Mouse (Mus musculus): ENCODE results near the gene Cdk17.
"Not testable (repeated sequence)": the region's sequence is repeated elsewhere in the genome, so short reads cannot be mapped to it uniquely, and the experiment has no call there.

The Cdk17 gene

GRCm38 (mm10) chr10:93143285-93143985 is 17.2 kb upstream of the Cdk17 start:
- DNase-seq (ENCODE audit: low read depth): peak; percentile 82

- DNase-seq (ENCODE audit: low read depth): no peak
These were observed 16.7 kb upstream of the Cdk17 start for GRCm38 (mm10) chr10:93143986-93144314.

GRCm38 (mm10) chr10:93144579-93144978 is 16.1 kb upstream of the Cdk17 start:
- DNase-seq (ENCODE audit: low read depth): no peak

- no peak for DNase-seq (ENCODE audit: low read depth)
These were observed 15.6 kb upstream of the Cdk17 start for GRCm38 (mm10) chr10:93145088-93145487.

GRCm38 (mm10) chr10:93146601-93147000 is 14.1 kb upstream of the Cdk17 start:
- no peak for DNase-seq (ENCODE audit: low read depth)

GRCm38 (mm10) chr10:93147691-93148090 is 13.0 kb upstream of the Cdk17 start:
- DNase-seq (ENCODE audit: low read depth): no peak

- DNase-seq (ENCODE audit: low read depth): no peak
These were observed 11.1 kb upstream of the Cdk17 start for GRCm38 (mm10) chr10:93149597-93149996.

GRCm38 (mm10) chr10:93151775-93152174 is 8.9 kb upstream of the Cdk17 start:
- no peak for DNase-seq (ENCODE audit: low read depth)

- DNase-seq (ENCODE audit: low read depth): no peak
These were observed 8.0 kb upstream of the Cdk17 start for GRCm38 (mm10) chr10:93152698-93153097.

DNA sequence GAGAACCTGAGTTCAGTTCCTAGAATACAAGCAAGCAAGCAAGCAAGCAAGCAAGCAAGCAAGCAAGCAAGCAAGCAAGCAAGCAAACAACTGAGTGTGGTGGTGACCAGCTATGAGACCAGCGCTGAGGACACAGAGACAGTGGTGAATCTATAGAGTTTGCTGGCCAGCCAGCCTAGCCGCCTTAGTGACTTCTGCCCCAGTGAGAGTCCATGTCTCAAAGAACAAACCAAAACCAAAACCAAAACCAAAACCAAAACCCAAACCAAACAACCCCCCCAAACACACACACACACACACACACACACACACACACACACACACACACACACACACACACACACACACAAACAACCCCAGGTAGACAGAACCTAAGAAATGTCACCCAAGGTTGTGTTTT is 7.3 kb upstream of the Cdk17 start:
- not testable (repeated sequence) for DNase-seq (ENCODE audit: low read depth)

DNA sequence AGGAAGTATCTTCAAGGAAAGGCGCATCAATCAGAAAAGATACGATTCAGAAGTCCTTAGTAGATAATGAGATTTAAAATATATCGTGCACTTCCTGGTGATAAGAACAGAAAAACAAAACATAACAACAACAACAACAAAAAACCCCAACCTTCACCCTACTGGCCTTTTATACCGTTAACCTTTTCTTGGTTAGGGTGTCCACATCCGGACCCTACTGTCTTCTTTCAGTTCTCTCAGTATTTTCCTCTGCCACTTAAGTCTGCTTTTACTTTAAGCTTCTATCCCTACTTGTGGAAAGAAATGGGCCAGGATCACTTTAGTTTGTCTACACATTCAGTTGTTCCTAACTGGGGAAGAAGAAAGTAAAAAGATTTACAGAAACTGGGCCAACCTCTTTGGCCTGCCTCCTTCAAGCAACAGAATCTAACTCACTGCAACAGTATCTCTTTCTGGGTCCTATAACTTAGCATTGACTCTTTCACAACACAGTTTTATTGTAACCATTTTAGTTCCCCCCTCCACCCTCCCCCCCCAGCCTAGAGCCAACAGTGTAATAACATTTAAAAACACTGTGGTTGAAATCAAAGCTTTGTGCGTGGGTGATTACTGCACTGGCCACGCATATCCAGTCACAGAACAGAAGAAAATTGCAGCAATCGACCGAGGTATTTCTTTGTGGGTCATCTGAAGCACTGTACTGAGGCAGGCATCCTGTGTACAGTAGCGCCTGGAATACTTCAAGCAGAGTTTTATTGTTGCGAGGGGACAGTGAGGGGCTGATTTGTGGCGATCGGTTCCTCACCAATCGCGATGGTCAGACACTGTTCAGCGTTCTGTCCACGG is 801 bp upstream of the Cdk17 start:
- no peak for DNase-seq (ENCODE audit: low read depth)

DNA sequence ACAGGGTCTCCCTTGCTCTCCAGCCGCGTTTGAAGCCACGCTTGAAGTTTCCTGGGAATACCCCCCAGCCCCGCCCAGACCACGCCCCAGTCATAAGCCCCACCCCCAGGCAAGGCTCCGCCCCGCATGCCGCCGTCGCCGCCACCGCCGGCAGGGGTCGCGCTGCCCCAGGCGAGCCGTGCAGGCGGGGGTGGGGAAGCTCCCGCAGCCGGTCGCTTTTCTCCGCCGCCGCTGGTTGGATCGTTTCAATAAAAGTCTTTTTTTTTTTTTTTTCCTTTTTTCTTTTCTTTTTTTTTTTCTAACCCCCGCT is 223 bp upstream of the Cdk17 start:
- no peak for DNase-seq (ENCODE audit: low read depth)

DNA sequence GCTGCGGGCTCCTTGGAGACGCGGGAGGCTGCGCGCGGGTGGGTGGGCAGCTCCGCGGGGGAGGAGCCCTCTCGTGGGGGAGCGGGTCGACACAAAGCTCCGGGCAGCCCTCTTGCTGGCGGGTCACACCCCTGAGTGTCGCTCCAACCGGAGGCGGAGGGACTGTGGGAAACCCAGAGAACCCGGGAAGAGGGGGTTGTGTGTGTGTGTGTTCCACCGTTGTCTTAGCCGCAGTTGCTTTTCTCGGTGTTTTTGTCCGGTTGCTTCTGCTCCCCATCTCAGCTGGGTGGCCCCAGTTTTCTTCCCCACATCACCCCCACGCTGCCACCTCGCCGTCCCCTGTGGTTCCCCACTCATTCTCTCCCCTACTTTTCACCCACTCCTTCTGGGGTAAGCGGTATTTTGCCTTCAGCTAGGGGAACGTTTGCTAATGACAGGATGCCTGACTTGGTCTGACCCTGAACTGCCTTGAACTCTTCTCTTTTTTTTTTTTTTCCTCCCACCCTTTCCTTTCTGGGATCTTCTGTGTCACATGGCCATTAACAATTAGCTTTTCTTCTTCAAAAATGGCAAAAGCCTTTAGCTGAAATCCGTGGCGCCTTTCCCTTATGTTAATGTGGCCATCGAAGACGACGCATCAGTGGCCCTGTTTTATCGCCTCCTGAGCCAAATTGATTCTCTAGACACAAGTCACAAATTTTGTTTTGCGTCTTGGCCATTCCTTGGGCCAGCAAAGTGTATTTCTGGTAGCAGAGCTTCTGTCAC is 1.0 kb downstream of the Cdk17 start:
- no peak for DNase-seq (ENCODE audit: low read depth)

GRCm38 (mm10) chr10:93162276-93162971 is 1.7 kb downstream of the Cdk17 start:
- no peak for DNase-seq (ENCODE audit: low read depth)

- no peak for DNase-seq (ENCODE audit: low read depth)
These were observed 2.4 kb downstream of the Cdk17 start for GRCm38 (mm10) chr10:93162972-93163660.

- DNase-seq (ENCODE audit: low read depth): no peak
These were observed 3.2 kb downstream of the Cdk17 start for GRCm38 (mm10) chr10:93163711-93164488.

DNA sequence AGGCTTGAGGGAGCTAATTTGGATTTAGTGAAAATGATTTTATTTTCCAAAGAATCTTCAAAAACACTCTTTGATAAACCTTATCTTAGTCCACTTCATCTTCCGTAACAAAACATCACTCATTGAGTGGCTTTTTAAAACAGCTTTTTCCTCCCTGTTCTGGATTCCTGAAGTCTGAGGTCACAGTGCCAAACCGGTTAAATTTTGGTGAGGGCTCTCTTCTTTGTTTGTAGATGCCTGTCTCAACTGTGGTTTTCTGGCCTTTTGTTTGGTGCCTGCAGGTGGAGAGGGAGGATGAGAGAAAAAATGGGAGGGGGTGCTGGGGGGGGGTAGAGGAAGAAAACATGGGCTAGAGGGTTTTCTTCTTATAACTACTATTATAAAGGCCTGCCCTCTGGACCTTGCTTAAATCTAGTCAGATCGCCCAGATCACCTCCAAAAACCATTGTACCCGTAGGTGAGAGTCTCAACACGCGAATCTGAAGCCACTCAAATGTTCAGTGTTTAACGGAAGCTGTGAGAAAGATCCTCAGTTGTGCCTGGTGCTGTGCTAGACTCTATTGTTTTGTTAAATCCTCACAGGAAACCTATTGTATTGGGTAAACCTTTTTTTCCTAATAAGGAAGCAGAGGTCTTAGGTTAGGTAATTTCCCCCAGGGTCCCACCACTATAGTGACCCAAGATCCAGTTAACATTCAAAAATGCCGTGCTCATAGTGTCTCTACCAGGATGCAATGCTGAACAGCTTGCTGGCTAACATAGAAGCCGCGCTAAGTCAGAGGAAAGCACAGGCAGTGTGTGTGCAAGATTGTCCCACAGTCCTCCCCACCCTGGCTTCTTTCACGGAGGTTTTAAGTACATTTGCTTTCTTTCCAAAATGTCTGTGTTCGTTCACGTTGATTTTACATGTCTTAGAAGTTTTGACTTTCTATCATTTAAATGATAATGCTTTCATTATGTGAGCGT is 5.0 kb downstream of the Cdk17 start:
- no peak for DNase-seq (ENCODE audit: low read depth)

DNA sequence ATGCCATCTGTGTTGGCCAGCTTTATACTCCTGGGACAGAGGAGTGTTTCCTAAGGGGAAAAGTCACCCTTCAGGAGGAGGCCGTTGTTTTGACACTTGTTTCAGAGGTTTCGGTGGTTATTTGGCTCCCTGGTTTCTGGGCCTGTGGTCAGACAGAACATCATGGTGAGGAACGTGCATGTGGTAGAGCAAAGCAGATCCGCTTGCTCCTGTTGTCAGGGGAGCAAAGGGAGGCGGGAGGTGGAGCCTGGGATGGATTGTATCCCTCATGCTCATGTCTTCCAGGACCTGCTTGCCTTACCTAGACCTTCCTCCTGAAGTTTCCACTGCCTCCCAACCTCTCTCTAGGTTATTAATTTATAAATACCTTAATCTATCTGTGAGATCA is 5.7 kb downstream of the Cdk17 start:
- no peak for DNase-seq (ENCODE audit: low read depth)

GRCm38 (mm10) chr10:93167311-93167710 is 6.6 kb downstream of the Cdk17 start:
- no peak for DNase-seq (ENCODE audit: low read depth)

- no peak for DNase-seq (ENCODE audit: low read depth)
These were observed 7.4 kb downstream of the Cdk17 start for GRCm38 (mm10) chr10:93168067-93168466.

All from c-Kit-positive CD71-positive TER-119-negative erythroid progenitor cells, embryonic 14.5 days (primary cell).